Mouse (Mus musculus) heart, embryonic 13.5 days (tissue): ENCODE data around the gene Parp16. TPM values are rescaled to one million over a fixed set of nuclear protein-coding genes. Genes with fewer than 3 reads are reported as not detected.

Experiments
- ATAC-seq: fragments of 200-750 bp; cut with Nextera tagmentation; 2 replicates; pipeline ENCODE4 v1.8.0; 2017; ENCODE audit warnings: moderate TSS enrichment; ENCODE audit not compliant: insufficient number of reproducible peaks, low FRiP score, low TSS enrichment; ENCODE audit errors: extremely low read depth
- H3K27ac ChIP-seq: fragments of 300-500 bp; sonication (generic); replicated peaks from 2 replicates; pipeline ENCODE4 v1.5.1; 2015; ENCODE audit warnings: moderate library complexity, mild to moderate bottlenecking, inconsistent platforms
- H3K27me3 ChIP-seq: fragments of 300-500 bp; sonication (generic); replicated peaks from 2 replicates; pipeline ENCODE4 v1.6.1; 2015; ENCODE audit warnings: mild to moderate bottlenecking, inconsistent platforms
- H3K36me3 ChIP-seq: fragments of 300-500 bp; sonication (generic); 2 replicates; pipeline ENCODE4 v1.6.1; 2015; ENCODE audit warnings: mild to moderate bottlenecking, inconsistent platforms
- H3K4me1 ChIP-seq: fragments of 300-500 bp; sonication (generic); 2 replicates; pipeline ENCODE4 v1.6.1; 2015; ENCODE audit warnings: inconsistent platforms
- H3K4me2 ChIP-seq: fragments of 300-500 bp; sonication (generic); 2 replicates; pipeline ENCODE4 v1.6.1; 2015; ENCODE audit warnings: inconsistent platforms, mild to moderate bottlenecking, moderate library complexity
- H3K4me3 ChIP-seq: fragments of 300-500 bp; sonication (generic); 2 replicates; pipeline ENCODE4 v1.5.1; 2015; ENCODE audit warnings: moderate library complexity, mild to moderate bottlenecking, inconsistent platforms
- H3K9ac ChIP-seq: fragments of 300-500 bp; sonication (generic); 2 replicates; pipeline ENCODE4 v1.6.1; 2015; ENCODE audit warnings: inconsistent platforms, mild to moderate bottlenecking, moderate library complexity
- H3K9me3 ChIP-seq: fragments of 300-500 bp; sonication (generic); 2 replicates; pipeline ENCODE4 v1.6.1; 2016; ENCODE audit warnings: inconsistent platforms
- WGBS: fragments of 180-500 bp; shearing (Covaris S2); methylation state at CpG from one replicate; pipeline ENCODE4 v1.1.7; 2015; ENCODE audit warnings: mixed read lengths; 5-methylcytosine and 5-hydroxymethylcytosine counted together
- polyA plus RNA-seq: library from polyadenylated mRNA; unstranded; fragments of >200 nt; fragmentation: Nextera tagmentation; extraction: Ambion mirVana; gene quantifications from 2 replicates; pipeline ENCODE4 v1.2.1, GENCODE M21; 2015

Gene Parp16
- polyA plus RNA-seq, 1 experiment from 2014 or later = 4.5 TPM

GRCm38 (mm10) chr9:65162711-65163639, 32.2 kb upstream of the Parp16 start:
- WGBS = 2% methylated on average over 59 of the region's 69 CpGs
- Histone ChIP-seq H3K27ac (no peak overlapping the region), H3K9me3 (no peaks in the 10 kb centered on the region), H3K9ac (peak overlapping the region; percentile 78), H3K4me3 (peak overlapping the region; percentile 57), H3K36me3 (no peaks in the 10 kb centered on the region), H3K4me1 (peaks cover 16% of the 10 kb centered on the region), H3K27me3 (peaks cover 61% of the 10 kb centered on the region), H3K4me2 (peak overlapping the region; percentile 96)
- ATAC-seq = no peak

GRCm38 (mm10) chr9:65164870-65165269, 30.3 kb upstream of the Parp16 start:
- peaks cover 57% of the 10 kb centered on the region for H3K27me3 ChIP-seq
- no peak overlapping the region for H3K9ac ChIP-seq
- no peak for ATAC-seq
- no peak overlapping the region for H3K27ac ChIP-seq
- H3K4me2 ChIP-seq = no peak overlapping the region
- H3K4me3 ChIP-seq = no peak overlapping the region
- H3K4me1 ChIP-seq = peaks cover 13% of the 10 kb centered on the region
- H3K36me3 ChIP-seq = no peaks in the 10 kb centered on the region
- 21% methylated on average over 1 of the region's 1 CpGs for WGBS
- no peaks in the 10 kb centered on the region for H3K9me3 ChIP-seq

- ATAC-seq = no peak
- no peaks in the 10 kb centered on the region for H3K9me3 ChIP-seq
- 62% methylated on average over 9 of the region's 9 CpGs for WGBS
- H3K4me2 ChIP-seq = no peak overlapping the region
- H3K4me1 ChIP-seq = peaks cover 13% of the 10 kb centered on the region
- no peak overlapping the region for H3K4me3 ChIP-seq
- no peak overlapping the region for H3K9ac ChIP-seq
- no peaks in the 10 kb centered on the region for H3K36me3 ChIP-seq
- H3K27me3 ChIP-seq = peaks cover 41% of the 10 kb centered on the region
- no peak overlapping the region for H3K27ac ChIP-seq
These were observed 28.8 kb upstream of the Parp16 start for GRCm38 (mm10) chr9:65166386-65166785.

- H3K36me3 ChIP-seq = no peaks in the 10 kb centered on the region
- no peak overlapping the region for H3K9ac ChIP-seq
- peaks cover 20% of the 10 kb centered on the region for H3K27me3 ChIP-seq
- no peaks in the 10 kb centered on the region for H3K9me3 ChIP-seq
- no peak overlapping the region for H3K27ac ChIP-seq
- WGBS = 46% methylated on average over 6 of the region's 6 CpGs
- H3K4me2 ChIP-seq = no peak overlapping the region
- H3K4me1 ChIP-seq = peaks cover 5% of the 10 kb centered on the region; the same call in 1 of the 2 replicates
- no peak overlapping the region for H3K4me3 ChIP-seq
- ATAC-seq = no peak
These were observed 26.6 kb upstream of the Parp16 start for GRCm38 (mm10) chr9:65168534-65168933.

- WGBS = 58% methylated on average over 4 of the region's 4 CpGs
- no peak for ATAC-seq
These were observed 26.2 kb upstream of the Parp16 start for GRCm38 (mm10) chr9:65168952-65169351.

GRCm38 (mm10) chr9:65172654-65173053, 22.5 kb upstream of the Parp16 start:
- 60% methylated on average over 9 of the region's 9 CpGs for WGBS
- no peak for ATAC-seq
- Histone ChIP-seq H3K4me3 (no peak overlapping the region), H3K27me3 (peaks cover 9% of the 10 kb centered on the region; the same call in 1 of the 2 replicates), H3K4me2 (no peak overlapping the region), H3K27ac (no peak overlapping the region), H3K36me3 (no peaks in the 10 kb centered on the region), H3K9me3 (no peaks in the 10 kb centered on the region), H3K4me1 (peaks cover 17% of the 10 kb centered on the region; the same call in 1 of the 2 replicates), H3K9ac (no peak overlapping the region)

More at GRCm38 (mm10) chr9:65168952-65169351, 26.2 kb upstream of the Parp16 start:
- Histone ChIP-seq H3K4me3 (no peak overlapping the region), H3K36me3 (no peaks in the 10 kb centered on the region), H3K4me1 (peaks cover 5% of the 10 kb centered on the region; the same call in 1 of the 2 replicates), H3K9me3 (no peaks in the 10 kb centered on the region), H3K27me3 (peaks cover 16% of the 10 kb centered on the region), H3K9ac (no peak overlapping the region), H3K4me2 (no peak overlapping the region), H3K27ac (no peak overlapping the region)

GRCm38 (mm10) chr9:65175234-65175938, 19.8 kb upstream of the Parp16 start:
- no peaks in the 10 kb centered on the region for H3K9me3 ChIP-seq
- no peak overlapping the region for H3K9ac ChIP-seq
- H3K27ac ChIP-seq = no peak overlapping the region
- H3K36me3 ChIP-seq = no peaks in the 10 kb centered on the region
- no peak for ATAC-seq
- WGBS = 48% methylated on average over 5 of the region's 5 CpGs
- H3K4me3 ChIP-seq = no peak overlapping the region
- peaks cover 39% of the 10 kb centered on the region for H3K4me1 ChIP-seq
- peaks cover 17% of the 10 kb centered on the region for H3K27me3 ChIP-seq
- no peak overlapping the region for H3K4me2 ChIP-seq

- no peak for ATAC-seq
- 44% methylated on average over 9 of the region's 9 CpGs for WGBS
- H3K36me3 ChIP-seq = no peaks in the 10 kb centered on the region
- peaks cover 43% of the 10 kb centered on the region for H3K4me1 ChIP-seq
- H3K9ac ChIP-seq = no peak overlapping the region
- no peak overlapping the region for H3K4me2 ChIP-seq
- no peak overlapping the region for H3K4me3 ChIP-seq
- no peaks in the 10 kb centered on the region for H3K9me3 ChIP-seq
- H3K27ac ChIP-seq = no peak overlapping the region
- H3K27me3 ChIP-seq = peaks cover 22% of the 10 kb centered on the region
These were observed 18.9 kb upstream of the Parp16 start for GRCm38 (mm10) chr9:65175939-65176871.

GRCm38 (mm10) chr9:65177497-65177896, 17.7 kb upstream of the Parp16 start:
- no peaks in the 10 kb centered on the region for H3K36me3 ChIP-seq
- H3K9me3 ChIP-seq = no peaks in the 10 kb centered on the region
- H3K27ac ChIP-seq = no peak overlapping the region
- H3K27me3 ChIP-seq = peaks cover 27% of the 10 kb centered on the region
- no peak for ATAC-seq
- peaks cover 43% of the 10 kb centered on the region for H3K4me1 ChIP-seq
- no peak overlapping the region for H3K4me2 ChIP-seq
- 65% methylated on average over 3 of the region's 3 CpGs for WGBS
- H3K9ac ChIP-seq = no peak overlapping the region
- no peak overlapping the region for H3K4me3 ChIP-seq

GRCm38 (mm10) chr9:65177912-65178311, 17.2 kb upstream of the Parp16 start:
- no peak for ATAC-seq
- Histone ChIP-seq H3K9ac (no peak overlapping the region), H3K4me3 (no peak overlapping the region), H3K4me2 (no peak overlapping the region), H3K9me3 (no peaks in the 10 kb centered on the region), H3K36me3 (no peaks in the 10 kb centered on the region), H3K4me1 (peaks cover 43% of the 10 kb centered on the region), H3K27me3 (peaks cover 30% of the 10 kb centered on the region), H3K27ac (no peak overlapping the region)
- WGBS = 55% methylated on average over 10 of the region's 10 CpGs
